Mouse (Mus musculus): ENCODE results near the gene Tshz2. TPM values are rescaled to one million over a fixed set of nuclear protein-coding genes. Genes with fewer than 3 reads are reported as not detected.

Gene Tshz2
- polyA plus RNA-seq, 1 experiment = 42.6 TPM

DNA sequence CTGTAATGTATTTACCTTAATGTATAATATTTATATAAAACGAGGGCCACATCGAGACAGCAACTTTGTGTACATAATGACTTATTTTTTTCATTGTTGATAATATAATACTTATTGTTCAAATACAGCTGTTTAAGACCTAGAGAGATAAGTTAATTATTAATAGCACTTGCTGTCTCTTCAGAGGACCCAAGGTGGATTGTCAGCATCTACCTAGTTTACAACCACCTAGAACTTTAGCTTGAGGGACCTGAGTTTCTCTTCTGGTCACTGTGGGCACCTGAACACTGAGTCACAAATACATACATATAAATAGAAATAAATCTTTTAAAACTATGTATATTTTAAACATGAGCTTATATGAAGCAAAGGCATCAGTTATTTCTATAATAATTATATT, 110.0 kb downstream of the Tshz2 start:
- no peak for DNase-seq (ENCODE audit: low read depth)
- TF ChIP-seq CTCF (IDR thresholded peaks at IDR 0.05; ENCODE audit: borderline replicate concordance, extremely low read depth, insufficient read depth, insufficient read length) (no peak), POLR2A (IDR thresholded peaks at IDR 0.05; ENCODE audit: borderline replicate concordance, extremely low read depth, insufficient read depth, insufficient read length, poor library complexity, severe bottlenecking) (no peak)

DNA sequence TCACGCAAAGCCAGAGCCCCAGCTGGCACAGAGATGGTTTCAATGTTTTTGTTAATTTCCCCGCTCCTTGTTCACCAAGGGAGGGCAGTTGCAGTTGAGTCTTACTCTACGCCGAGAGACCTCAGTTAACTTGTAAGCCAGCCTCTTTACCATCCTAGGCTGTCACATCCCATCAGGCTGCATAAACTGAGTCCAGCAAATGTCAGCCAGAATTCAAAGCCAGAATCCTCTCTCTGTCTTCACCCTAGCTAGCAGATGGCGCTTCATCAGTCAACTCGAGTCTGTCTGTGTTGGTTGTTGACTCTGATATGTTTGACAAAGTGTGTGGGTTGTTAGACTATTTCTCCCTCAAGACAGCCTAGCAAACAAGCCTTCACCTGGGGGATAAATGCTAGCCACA, 110.5 kb downstream of the Tshz2 start:
- DNase-seq (ENCODE audit: low read depth) = peak; percentile 72
- TF ChIP-seq CTCF (IDR thresholded peaks at IDR 0.05; ENCODE audit: borderline replicate concordance, extremely low read depth, insufficient read depth, insufficient read length) = no peak
- no peak for TF ChIP-seq POLR2A (IDR thresholded peaks at IDR 0.05; ENCODE audit: borderline replicate concordance, extremely low read depth, insufficient read depth, insufficient read length, poor library complexity, severe bottlenecking)

DNA sequence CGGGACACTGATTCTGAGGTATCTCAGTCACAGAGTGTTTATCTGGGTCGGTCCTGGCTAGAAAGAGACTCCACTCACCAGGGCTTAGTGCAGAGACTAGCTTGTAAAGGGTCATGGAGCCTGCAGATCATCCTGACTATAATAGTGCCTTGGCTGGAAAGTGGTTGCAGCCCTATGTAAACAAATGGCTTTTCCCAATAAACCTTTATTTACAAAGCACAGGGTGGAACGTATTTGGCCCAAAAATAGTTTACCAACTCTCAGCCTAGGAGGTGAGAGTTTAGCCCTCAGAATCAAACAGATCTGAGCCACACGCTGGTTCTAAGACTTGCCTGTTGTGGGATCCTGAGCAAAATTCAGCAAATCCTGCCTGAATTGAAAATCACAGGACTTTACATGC, 111.1 kb downstream of the Tshz2 start:
- DNase-seq (ENCODE audit: low read depth) = no peak
- TF ChIP-seq CTCF (IDR thresholded peaks at IDR 0.05; ENCODE audit: borderline replicate concordance, extremely low read depth, insufficient read depth, insufficient read length) = no peak
- no peak for TF ChIP-seq POLR2A (IDR thresholded peaks at IDR 0.05; ENCODE audit: borderline replicate concordance, extremely low read depth, insufficient read depth, insufficient read length, poor library complexity, severe bottlenecking)

DNA sequence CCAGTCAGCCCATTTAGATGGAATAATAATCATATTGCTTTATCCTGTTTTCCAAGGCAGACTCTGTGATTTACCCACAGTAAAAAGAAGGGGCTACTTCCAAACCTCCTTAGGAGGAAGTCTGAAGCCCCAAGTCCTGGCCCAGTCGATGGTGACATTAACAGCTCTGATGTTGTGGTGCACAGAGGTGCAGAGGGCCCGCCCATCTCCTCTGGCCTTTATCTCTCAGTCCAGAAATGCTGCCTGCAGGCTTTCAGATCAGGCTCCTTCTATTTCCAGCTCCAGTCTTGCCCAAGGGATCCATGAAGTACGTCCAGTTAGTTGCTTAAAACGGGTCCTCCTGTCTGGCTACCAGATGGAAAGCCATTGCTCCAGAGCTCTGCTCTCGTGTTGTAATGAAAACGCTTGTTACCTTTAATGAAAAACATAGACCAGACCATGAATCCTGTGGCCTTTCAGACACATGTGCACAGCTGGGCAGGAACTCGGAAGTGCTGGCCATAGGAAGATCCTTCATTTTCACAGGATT, 114.4 kb downstream of the Tshz2 start:
- no peak for DNase-seq (ENCODE audit: low read depth)
- no peak for TF ChIP-seq CTCF (IDR thresholded peaks at IDR 0.05; ENCODE audit: borderline replicate concordance, extremely low read depth, insufficient read depth, insufficient read length)
- TF ChIP-seq POLR2A (IDR thresholded peaks at IDR 0.05; ENCODE audit: borderline replicate concordance, extremely low read depth, insufficient read depth, insufficient read length, poor library complexity, severe bottlenecking) = no peak

DNA sequence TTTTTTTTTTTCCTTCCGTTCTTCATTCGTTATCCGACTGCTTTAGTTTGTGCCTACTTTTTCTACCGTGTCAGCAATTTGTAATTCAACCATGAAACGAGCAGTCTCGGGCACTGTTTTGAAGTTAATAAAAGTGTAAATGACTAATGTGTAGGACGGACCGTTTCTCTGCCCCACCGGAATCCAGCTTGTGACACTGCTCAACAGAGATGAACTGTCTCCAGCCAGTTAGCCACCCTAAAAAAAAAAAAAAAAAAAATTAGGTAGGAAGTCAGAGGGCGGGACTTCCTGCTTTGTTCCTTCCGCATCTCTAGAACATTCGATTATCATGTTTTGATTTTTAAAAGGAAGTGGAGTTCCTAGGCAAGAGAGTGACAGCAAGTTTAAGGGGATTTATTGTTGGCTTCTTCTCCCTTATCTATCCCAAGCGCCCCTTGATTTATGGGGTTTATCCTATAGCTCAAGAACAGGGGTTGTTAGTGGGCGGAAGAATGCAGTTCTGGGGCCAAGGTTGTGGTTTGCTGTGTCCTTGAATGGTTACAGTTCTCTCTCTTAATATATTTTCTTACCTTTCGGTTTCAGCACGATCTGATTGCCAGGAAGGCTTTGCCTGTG, 116.6 kb downstream of the Tshz2 start:
- TF ChIP-seq CTCF (IDR thresholded peaks at IDR 0.05; ENCODE audit: borderline replicate concordance, extremely low read depth, insufficient read depth, insufficient read length) (no peak), POLR2A (IDR thresholded peaks at IDR 0.05; ENCODE audit: borderline replicate concordance, extremely low read depth, insufficient read depth, insufficient read length, poor library complexity, severe bottlenecking) (no peak)
- DNase-seq (ENCODE audit: low read depth) = no peak

DNA sequence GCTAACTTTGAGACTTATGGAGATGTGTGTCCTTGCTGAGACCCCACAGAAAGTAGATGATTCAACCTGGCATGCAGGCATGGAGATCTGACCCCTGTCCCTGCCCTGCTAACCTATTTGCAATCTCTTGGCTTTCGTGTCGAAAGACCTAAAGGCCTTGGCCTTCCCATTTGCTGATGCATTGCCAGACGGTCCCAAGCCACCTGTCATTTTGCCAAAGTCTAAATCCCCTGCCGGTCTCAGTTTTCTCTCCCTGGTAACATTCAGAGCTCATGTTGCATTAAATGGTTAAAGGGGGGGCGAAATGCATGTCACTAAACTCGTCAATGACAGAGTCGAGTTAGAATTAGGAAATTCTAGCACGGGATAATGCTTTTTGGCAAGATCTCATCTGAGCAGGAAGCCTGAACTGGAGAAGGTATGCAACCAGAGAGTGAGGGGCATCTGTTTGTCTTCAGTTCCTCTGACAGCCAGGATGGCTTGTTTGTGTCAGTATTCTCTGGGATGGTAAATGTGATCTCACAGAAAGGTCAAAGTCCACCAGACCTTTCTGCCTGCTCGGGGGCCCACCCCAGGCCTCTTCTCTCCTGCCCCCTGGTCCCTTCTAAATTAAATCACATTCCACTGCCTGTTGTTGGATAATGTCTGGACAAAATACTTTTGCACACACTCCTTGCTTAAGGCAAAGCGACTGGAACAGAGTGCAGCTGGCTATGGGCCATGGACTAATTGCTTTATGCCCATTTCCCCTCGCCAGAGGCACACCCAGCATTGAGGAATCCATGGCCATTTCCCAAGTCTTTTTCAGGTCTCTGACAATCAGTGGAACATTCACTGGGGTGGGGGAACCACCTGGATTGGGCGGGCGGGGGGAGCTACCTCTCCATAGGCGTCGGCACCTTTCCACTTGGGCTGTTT, 118.0 kb downstream of the Tshz2 start:
- TF ChIP-seq POLR2A (IDR thresholded peaks at IDR 0.05; ENCODE audit: borderline replicate concordance, extremely low read depth, insufficient read depth, insufficient read length, poor library complexity, severe bottlenecking) = no peak
- no peak for TF ChIP-seq CTCF (IDR thresholded peaks at IDR 0.05; ENCODE audit: borderline replicate concordance, extremely low read depth, insufficient read depth, insufficient read length)
- peak; percentile 87 for DNase-seq (ENCODE audit: low read depth)

DNA sequence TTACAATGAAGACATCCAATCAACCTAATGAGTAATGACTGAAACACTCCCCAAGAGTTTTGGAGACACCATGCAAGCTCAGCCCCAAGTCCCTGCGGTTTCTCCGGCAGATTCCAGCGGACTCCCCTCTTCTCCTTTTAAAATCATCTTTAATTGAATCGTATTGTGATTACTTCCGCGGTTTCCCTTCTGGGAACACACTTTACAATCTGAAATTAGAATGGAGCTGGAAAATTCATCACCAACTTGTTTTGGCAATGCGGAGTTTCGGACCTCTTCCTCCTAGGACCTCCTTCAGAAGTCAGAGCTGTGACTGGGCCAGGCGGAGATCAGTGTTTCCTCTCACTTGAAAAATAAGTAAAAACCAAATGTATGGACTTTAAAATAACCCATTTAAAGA, 119.3 kb downstream of the Tshz2 start:
- DNase-seq (ENCODE audit: low read depth) = no peak
- no peak for TF ChIP-seq CTCF (IDR thresholded peaks at IDR 0.05; ENCODE audit: borderline replicate concordance, extremely low read depth, insufficient read depth, insufficient read length)
- no peak for TF ChIP-seq POLR2A (IDR thresholded peaks at IDR 0.05; ENCODE audit: borderline replicate concordance, extremely low read depth, insufficient read depth, insufficient read length, poor library complexity, severe bottlenecking)

DNA sequence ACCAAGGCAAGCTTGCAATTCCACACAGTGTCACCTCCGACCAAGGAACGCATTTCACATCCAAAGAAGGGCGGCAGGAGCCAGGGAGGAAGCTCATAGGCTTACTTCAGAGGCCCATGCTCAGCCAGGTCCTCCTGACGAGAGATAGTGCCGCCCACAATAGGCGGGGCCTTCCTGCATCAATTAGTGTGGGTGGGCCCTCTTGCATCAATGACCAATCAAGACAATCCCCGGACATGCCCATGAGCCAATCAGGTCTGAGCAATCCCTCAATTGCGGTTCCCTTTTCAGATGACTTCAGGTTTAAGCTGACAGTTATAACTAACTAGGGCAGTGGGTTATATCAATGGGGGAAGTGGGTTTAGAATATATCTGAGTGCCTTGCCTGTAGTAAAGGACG, 120.6 kb downstream of the Tshz2 start:
- DNase-seq (ENCODE audit: low read depth) = no peak
- TF ChIP-seq CTCF (IDR thresholded peaks at IDR 0.05; ENCODE audit: borderline replicate concordance, extremely low read depth, insufficient read depth, insufficient read length) = no peak
- no peak for TF ChIP-seq POLR2A (IDR thresholded peaks at IDR 0.05; ENCODE audit: borderline replicate concordance, extremely low read depth, insufficient read depth, insufficient read length, poor library complexity, severe bottlenecking)

DNA sequence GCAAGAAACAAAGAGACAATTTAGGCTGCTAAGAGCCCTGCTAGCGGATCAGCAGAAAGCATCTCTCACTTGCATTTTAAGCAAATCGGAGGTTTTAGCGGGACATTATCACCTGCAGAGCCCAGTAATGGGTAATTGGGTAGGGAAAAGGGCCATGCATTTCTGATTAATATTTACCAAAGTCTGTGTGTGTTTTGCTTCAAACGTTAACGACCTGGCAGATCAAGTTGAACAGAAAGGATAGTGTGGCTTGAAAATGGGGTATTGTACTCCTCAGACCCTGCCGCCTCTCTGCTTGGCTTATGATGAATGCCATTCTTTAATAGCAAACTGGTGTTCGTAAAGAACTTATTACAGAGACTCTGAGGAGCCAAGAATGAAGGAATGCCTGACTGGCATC, 122.3 kb downstream of the Tshz2 start:
- no peak for TF ChIP-seq CTCF (IDR thresholded peaks at IDR 0.05; ENCODE audit: borderline replicate concordance, extremely low read depth, insufficient read depth, insufficient read length)
- TF ChIP-seq POLR2A (IDR thresholded peaks at IDR 0.05; ENCODE audit: borderline replicate concordance, extremely low read depth, insufficient read depth, insufficient read length, poor library complexity, severe bottlenecking) = no peak
- peak; percentile 53 for DNase-seq (ENCODE audit: low read depth)

DNA sequence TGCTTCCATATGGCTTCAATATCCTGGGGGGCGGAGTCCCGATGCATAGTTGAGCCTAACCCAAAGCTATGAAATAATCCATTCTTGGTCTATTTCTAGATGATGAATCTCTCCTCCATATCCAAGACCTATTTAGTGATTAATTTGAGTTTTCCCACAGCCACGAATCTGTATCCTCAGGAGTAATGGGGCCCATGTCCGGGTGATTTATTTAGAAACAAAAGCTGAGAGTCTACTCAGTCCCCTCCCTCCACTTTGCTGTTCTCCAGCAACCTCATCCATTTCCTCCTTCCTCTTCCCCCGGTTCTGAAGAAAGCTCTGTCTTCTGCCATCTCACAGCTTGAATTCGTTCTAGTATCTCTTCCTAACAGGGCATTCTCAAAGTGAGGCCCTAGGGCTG, 125.3 kb downstream of the Tshz2 start:
- TF ChIP-seq CTCF (IDR thresholded peaks at IDR 0.05; ENCODE audit: borderline replicate concordance, extremely low read depth, insufficient read depth, insufficient read length) (no peak), POLR2A (IDR thresholded peaks at IDR 0.05; ENCODE audit: borderline replicate concordance, extremely low read depth, insufficient read depth, insufficient read length, poor library complexity, severe bottlenecking) (no peak)
- DNase-seq (ENCODE audit: low read depth) = no peak

DNA sequence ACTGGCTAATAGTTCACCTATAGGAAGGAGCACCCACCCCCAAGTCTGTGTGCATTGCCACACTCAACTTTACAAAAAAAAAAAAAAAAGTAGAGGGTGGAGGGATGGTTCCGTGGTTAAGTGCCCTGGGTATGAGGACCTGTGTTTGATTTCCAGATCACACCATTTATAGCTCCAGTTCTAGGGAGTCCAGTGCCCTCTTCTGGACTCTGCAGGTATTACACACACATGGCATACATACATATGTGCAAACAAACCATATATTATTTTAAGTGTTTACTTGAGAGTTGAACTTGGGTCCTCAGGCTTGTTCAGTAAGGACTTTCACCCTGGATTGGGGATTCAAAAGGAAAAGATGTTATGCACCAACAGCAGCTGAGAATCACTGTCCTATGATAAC, 127.3 kb downstream of the Tshz2 start:
- DNase-seq (ENCODE audit: low read depth) = no peak
- no peak for TF ChIP-seq POLR2A (IDR thresholded peaks at IDR 0.05; ENCODE audit: borderline replicate concordance, extremely low read depth, insufficient read depth, insufficient read length, poor library complexity, severe bottlenecking)
- peak; percentile 23; the same call in 1 of the 2 replicates for TF ChIP-seq CTCF (IDR thresholded peaks at IDR 0.05; ENCODE audit: borderline replicate concordance, extremely low read depth, insufficient read depth, insufficient read length)
